Mouse (Mus musculus): Measurements from ENCODE around the gene Ndrg2. TPM values are rescaled to one million over a fixed set of nuclear protein-coding genes. Genes with fewer than 3 reads are reported as not detected.

The Ndrg2 gene
- total RNA-seq, 2 experiments from 2014 or later, result 155 to 181 TPM

DNA sequence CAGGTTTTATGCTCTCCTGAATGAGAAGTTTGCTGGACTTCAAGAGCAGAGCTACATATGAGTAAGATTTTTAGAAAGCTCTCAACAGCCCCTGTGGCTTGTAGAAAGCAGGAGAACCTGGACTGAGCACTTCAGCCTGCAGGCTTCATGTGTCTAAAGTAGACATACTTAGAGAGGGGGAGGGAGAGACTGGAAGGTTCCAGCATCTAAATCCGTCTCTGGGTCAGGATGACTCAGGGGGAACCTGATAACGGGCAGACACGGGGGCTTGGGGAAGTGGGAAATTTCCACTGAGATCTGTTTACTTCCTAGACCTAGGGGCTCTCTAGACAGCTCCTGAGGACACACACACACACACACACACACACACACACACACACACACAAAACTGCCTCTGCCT lies 1.1 kb upstream of the Ndrg2 start:
- no peak for DNase-seq (ENCODE audit: low spot score in 2 of 2)

DNA sequence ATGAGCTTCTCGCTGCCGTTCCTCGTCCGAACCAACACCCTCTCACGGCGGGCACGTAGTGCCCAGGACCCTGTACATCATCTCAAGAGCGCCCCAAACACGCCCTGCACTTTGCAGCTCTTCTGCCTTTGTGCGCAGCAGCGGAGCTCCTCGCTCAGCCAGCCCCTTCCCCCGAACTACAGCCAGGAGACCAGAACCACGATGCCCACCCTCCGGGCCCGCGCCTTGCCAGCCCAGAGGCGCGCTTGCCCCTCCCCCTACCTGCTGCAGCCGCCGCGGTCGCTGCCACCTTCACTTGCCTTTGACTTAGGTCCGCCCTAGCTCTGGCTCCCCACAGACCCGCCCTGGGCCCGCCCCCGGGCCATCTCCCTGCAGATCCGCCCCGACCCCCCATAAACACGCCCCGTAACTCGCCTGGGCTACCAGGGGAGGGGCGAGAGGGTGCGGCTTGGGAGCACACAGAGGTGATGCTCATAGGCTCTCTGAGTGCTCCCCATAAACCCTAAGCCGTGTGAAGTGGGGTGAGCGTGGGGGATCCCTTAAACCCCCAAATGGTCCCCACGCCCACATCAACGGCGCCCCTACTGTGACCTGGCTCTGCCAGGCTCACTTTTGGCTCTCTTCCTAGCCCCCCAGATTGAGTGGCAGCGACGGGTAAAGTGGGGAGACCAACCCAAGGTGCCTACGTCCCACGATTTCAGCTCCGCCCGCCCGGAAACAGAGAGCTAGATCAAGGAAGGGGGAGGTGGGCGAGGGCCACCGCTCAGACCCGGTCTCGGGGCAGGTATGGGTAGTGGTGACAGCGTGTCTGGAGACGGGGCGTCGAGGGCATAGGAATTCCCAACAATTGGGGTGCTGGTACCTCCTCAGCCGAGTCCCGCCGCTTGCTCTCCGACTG lies 647 bp downstream of the Ndrg2 start:
- DNase-seq (ENCODE audit: low spot score in 2 of 2), result peak; percentile 53 to 69

DNA sequence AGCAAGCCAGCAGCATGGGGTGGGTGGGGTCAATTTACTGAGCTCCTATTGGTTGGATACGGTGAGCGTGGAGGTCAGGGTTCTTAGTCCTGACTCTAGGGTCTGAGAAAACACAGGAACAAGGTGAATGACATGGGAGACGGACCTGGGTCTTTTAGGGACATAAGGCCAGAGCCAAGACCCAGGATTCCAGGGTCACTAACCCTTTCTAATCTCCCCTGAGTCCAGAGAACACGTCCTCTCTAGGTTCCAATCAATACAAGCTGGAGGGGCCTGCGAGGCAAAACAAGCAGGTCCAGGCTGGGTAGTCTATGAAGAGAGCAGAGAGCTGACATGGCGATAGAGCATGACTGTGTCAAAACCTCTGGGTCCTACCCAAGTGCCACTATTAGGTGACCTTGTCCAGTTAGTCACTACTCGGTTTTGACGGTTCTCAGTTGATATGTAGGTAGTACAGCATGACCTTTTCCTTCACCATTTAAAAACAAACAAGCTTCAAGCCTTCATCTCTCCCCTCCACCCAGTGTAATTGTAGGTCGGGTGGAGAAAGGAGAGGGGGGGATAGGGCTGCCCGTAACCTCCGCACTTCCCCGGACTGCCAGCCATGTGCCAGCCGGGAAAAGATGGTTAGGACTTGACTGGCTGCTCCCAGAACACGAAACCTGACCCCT lies 1.4 kb downstream of the Ndrg2 start:
- DNase-seq (ENCODE audit: low spot score in 2 of 2), result peak in 1 of 2 experiments; percentile 18

DNA sequence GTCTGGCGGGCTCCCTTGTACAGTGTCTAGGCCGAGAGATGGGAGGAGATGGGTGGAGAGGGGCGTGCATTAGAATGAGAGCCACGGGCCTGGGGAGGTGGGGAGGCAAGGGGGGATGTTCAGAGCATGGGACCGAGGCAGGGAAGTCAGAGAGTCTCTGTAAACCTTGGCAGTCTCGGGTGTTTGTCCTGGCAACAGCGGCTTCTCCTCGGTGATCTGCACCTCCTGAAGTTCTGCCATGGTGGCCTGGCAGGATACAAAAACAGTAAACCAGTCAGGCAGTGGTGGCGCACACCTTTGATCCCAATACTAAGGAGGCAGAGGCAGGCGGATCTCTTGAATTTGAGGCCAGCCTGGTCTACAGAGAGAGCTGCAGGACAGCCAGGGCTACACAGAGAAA lies 2.7 kb downstream of the Ndrg2 start:
- DNase-seq (ENCODE audit: low spot score in 2 of 2), result no peak

DNA sequence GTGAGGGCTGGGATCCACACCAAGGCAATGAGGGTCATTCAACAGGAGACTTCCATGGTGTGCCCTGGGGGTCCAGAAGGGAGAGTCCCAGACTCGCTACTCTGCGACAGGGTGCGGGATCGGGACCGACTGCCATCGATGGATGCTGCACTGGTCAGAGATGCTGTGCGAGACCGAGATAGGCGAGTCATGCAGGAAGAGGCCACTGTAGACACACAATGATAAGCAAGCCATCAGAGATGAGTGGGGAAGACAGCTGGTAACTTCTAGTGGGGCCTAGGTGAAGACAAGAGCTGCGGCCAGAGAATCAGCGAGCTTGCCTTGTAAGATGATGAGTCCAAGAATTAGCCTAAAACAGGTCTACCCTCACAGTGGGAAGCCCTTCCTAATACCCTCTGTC lies 7.9 kb downstream of the Ndrg2 start:
- no peak for DNase-seq (ENCODE audit: low spot score in 2 of 2)

DNA sequence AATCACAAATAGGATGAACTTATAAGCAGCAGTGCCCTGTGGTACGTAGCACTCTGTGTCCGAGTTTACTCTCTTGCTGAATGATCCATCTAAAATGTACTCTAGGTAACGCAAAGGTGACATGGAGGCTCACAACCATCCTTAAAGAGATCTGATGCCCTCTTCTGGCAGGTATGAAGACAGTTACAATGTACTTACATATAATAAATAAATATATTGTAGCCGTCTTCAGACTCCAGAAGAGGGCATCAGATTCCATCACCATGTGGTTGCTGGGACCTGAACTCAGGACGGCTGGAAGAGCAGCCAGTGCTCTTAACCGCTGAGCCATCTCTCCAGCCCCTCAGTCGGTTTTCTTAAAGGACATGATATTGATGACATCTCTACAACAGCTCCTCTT lies 9.3 kb downstream of the Ndrg2 start:
- DNase-seq (ENCODE audit: low spot score in 2 of 2), result no peak

DNA sequence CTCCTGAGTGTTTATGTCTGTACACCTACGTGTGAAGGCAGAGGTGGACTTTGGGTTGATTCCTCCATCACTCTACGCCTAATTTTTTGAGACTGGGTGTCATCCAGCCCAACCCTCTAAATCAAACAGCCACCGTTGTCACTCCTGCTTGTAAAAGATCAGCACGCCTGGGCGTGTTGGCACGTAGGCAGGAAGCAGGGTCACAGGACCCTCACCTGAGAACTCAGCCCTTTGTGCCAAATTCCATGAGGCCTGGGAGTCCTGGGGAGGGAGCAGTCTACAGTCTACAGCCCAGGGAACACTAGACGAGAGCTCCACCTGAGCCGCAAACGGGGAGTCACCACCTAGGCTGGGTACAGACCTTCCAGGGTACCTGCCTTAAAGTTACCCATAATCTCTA lies 10.2 kb downstream of the Ndrg2 start:
- no peak for DNase-seq (ENCODE audit: low spot score in 2 of 2)

DNA sequence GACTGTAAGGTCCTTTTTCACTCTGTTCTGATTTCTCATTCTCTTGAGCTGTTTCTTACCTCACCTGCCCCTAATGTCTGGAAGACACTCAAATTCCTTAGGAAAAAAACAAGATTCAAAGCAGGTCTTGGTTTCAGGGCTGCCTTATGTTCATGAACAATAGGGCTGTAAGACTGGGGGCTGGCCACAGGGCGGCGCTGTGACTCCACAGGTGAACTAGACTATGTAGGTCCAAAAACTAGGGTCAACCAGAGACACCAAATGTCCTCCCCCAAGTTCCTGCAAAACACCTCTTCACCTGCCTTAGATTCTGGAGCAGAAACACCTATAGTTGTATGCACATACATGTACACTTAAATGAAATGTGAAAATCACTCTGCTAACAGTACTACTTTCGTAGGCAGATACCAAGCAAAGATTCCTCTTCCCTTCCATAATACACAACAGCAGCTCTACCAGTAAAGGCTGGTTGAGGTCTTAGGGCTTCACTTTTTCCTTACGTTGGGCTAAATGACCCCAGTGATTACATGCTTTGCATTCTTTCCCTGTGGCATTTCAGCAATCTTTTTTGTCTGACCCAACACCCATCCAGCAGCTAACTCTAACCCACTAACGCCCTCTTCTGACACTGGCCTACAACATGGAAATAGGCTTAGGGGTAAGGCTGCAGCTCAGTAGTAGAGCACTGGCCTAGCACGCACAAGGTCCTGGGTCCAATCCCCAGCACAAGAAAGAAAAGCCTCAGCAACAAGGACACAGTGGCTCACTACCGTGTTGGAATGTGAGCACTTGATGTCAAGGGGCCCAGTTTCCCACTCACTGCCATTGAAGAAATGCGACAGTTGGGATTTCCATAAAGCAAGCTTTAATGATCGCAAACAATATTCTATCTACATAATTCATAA lies 10.9 kb downstream of the Ndrg2 start:
- DNase-seq (ENCODE audit: low spot score in 2 of 2), result peak; percentile 50 to 63

DNA sequence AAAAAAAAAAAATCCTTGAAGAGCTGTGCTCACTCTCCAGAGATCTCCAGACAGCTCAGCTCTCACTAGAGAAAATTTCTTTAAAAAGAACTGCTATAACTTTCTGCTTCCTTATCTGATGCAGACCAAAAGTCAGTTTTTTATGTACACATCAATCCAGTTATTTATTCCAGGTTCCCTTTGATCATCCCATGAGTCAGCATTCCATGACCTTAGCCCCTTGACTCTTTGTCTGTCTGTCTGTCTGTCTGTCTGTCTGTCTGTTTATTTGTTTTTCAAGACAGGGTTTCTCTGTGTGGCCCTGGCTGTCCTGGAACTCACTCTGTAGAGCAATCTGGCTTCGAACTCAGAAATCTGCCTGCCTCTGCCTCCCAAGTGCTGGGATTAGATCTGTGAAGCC lies 14.6 kb downstream of the Ndrg2 start:
- no peak for DNase-seq (ENCODE audit: low spot score in 2 of 2)

DNA sequence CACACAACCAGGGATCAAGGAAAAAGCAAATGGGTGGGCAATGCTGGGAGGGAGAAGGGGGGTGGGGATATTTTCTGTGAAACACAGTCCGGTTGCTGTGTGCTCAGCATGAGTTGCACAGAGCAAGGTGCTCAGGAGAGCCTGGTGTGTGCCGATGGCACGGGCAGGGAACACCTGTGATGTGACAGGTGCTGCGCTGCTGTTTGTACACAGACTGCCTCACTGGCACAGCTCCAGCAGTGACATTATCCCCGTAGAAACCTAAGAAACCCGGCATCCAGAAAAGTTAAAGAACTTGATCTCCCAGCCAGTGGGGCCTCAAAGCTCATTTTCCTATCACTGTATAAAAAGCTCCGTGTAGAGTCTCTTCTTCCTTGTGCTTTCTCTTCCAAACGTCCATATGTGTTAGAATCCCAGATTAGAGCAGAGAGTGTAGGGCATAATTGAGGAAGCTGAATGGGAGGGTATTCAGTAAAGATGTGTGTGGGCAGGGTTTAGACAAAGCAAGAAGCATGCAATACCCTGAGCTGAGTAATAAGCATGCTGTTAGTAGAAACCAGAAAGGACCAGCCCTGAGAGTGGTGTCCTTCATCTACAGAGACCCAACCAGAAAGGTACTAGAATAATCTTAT lies 17.3 kb downstream of the Ndrg2 start:
- no peak for DNase-seq (ENCODE audit: low spot score in 2 of 2)

DNA sequence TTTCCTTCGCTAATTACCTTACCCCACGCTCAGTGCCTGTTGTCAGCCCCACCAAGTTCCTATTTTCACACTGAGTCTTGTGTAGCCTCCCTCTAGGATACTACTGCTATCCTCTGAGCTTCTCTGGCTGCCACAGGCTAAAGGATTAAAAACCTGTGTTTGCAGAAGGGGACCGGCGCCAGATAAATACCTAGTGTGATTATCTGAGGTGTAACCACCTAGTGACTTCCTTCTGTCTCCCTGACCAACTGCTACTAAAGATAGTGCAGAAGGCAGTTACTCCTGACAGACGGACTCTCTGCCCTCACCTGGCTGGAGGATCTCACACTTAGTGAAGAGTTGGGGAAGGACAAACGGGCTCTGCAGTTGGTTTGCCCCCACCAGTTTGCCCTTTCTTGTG lies 17.9 kb downstream of the Ndrg2 start:
- no peak for DNase-seq (ENCODE audit: low spot score in 2 of 2)

DNA sequence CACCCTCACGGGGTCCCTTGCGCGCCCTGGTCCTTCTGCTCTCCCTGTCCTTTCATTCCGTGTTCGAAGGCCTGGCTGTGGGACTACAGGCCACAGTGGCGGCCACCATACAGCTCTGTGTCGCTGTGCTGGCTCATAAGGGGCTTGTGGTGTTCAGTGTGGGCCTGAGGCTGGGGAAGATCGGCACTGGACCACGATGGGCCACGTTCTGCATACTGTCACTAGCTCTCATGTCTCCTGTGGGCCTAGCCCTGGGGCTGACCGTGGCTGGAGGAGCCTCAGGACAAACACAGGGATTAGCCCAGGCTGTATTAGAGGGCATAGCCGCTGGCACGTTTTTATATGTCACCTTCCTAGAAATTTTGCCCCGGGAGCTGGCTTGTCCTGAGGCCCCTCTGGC lies 18.9 kb downstream of the Ndrg2 start:
- DNase-seq (ENCODE audit: low spot score in 2 of 2), result no peak

DNA sequence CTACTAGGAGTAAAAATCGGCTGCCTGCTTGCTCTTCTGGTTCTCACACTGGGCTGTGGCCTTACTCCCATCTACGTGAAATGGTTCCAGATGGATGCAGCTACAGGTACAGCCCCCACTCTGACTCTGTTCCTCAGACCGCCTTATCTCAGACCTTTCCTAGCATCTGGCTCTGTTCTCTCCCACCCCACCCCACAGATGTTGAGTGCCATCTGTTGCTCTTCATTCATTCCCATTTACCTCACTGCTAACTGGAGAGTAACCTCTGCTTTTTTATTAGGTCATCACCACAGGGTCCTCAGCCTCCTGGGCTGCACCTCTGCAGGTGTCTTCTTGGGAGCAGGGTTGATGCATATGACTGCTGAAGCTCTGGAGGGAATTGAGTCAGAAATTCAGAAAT lies 20.1 kb downstream of the Ndrg2 start:
- no peak for DNase-seq (ENCODE audit: low spot score in 2 of 2)

DNA sequence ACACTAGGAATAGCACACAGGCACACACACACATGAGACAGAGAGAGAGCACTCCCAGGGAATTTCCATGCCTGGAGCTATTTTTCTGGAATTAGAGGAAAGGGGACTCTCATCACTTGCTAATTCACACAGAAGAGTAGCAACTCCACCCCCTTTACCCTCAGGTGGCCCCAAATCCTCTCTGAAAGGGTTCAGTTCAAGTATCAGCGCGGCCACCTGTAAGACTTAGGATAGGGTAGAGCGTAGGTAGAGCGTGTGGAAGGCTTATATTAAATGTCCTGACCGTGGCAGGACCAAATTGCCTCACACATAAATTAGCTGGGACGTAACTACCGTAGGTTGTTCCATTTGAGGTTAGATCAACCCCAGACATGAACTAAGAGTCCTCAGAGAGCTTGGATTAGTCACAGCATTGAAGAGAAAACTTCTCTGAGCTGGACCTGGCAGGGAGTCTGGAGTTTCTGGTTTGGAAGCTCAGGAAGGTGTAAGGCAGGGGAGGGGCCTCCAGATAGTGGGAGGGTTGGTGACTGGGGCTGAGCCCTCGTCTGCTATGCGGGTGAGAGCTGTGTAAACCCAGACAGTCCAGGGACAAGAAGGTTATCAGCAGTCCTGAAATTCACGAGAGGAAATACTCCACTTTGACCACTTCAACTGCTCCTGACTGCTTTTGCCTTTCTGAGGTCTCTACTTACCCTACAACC lies 20.7 kb downstream of the Ndrg2 start:
- no peak for DNase-seq (ENCODE audit: low spot score in 2 of 2)

DNA sequence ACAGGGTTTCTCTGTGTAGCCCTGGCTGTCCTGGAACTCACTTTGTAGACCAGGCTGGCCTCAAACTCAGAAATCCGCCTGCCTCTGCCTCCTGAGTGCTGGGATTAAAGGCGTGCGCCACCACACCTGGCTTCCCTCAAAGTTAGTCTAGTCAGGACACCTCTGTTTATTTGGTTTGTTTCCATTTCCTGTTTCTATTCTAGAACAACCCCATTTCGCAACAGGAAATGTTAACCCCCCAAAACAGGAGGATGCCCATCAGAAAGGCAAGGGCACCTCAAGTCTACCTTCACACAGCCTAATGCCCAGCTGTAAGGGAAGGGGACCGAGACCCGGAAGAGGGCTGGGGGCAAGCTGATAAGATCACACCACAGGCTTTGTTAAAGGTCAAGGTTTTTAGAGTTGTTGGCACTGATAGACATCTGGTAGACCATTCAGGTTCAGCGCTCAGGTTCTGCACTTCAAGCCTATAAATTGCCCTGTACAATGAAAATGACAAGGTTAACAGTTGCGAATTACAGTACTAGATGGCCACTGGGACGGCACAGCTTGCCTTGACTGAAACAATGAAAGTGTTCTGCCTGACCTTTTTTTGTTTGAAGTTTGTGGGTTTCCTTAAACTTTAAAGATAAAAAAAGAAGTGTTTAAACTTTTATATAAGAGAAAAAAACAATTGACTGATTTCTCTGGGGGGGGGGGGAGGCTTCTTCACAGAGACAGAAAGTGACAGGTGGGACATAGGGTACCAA lies 21.6 kb downstream of the Ndrg2 start, which contains the start of gene Slc39a2:
TSS of gene Slc39a2 (plus strand) at position 699 of the 749 bp plus-strand sequence.
- no peak for DNase-seq (ENCODE audit: low spot score in 2 of 2)

DNA sequence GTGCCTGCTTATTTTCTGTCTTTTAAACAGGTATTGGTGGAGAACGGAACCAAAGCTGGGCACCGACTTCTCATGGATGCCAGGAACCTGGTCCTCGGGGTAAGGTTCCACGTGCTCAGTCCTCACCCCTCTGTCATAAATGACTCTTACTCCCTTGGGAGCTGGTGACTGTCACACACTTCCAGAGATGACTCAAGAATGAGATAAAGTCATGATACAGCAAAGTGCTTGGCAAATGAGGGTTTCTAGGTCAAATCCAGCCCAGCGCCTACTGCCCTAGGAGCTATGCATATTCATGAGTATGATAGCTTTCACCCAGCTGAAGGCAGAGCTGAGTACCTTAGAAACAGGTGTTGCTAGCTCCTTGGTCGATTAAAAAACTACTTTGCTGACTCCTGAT lies 24.1 kb downstream of the Ndrg2 start:
- no peak for DNase-seq (ENCODE audit: low spot score in 2 of 2)

DNA sequence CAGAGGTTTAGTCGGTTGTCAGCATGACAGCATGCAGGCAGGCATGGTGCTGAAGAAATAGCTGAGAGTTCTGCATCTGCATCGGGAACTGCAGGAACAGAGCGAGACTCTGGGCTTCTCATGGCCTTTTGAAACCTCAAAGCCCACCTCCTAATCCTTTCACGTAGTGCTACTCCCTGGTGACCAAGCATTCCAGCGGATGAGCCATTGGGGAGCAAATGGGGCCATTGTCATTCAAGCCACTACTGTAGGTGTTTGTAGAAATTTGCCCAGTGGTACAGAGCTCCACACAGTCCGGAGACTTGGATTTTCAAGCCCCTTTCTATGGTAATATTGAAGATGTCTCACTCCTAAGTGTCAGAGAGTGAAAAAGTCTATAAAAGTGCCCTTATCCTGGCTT lies 27.9 kb downstream of the Ndrg2 start:
- DNase-seq (ENCODE audit: low spot score in 2 of 2), result no peak

DNA sequence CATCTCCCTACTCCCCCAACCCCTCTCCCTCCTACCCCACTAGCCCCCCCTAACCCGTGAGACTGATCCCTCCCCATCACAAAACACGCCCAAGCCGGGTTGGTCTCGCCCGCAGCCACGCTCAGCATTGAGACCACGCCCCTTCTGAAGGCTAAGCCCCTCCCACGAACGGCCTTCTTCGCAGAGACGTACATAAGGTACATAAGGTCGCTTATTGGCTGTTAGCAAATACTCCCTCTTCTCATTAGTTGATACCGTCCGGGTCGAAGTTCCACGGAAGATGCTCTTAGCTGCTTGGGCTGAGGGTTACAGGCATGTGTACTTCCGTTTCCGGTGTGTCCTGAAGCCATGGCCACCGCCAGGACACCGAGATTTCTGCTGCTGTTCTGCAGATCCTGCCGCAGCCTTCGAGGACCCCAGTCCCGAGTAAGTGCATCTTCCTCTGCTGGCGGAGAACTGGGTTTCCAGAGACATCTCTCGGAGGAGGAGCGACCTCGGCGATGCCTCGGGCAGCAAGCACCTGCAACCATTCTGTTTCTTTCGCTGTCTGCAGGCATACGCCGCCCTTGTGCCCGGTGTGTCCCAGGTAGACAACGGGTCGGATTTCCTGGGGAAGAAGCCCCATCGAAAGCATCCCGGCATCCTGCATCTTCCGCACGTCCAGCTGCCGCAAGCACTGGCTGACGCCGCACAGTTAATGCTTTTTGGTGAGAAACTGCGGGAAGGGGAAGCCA lies 29.2 kb downstream of the Ndrg2 start, which contains the start of gene Mettl17:
TSS of gene Mettl17 (plus strand) at position 245 of the 734 bp plus-strand sequence.
- DNase-seq (ENCODE audit: low spot score in 2 of 2), result peak; percentile 74 to 88

DNA sequence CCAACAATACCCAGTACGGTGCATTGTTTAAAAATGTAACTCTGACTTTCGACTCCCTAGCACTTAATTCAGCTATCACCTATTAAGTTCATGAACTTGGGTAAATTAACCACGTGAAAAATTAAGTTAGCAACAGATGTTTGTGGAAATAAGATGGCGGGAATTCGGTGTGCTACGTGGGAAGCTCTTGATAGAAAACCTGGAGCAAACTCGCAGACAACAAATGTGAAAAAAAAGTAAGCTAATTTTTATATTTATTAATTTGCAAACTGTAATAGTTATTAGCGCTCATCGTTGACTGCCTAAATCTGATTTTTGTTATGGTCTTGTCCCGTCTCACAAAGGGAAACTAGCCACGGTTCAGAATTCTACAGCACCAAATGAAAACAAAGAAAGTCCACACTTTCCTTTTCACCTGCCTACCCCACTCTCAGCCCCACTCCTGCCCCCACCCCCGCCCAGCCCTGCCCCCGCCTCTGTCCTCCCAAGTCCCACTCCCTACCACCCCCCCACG lies 29.9 kb downstream of the Ndrg2 start:
- no peak for DNase-seq (ENCODE audit: low spot score in 2 of 2)
